Mouse (Mus musculus) hindbrain, embryonic 15.5 days (tissue): Measurements from ENCODE around the gene Zc3h12d. TPM values are rescaled to one million over a fixed set of nuclear protein-coding genes. Genes with fewer than 3 reads are reported as not detected.
A peak's percentile ranks its signal among the peaks of the same experiment; 100 is the strongest.

ENCODE experiments used
- ATAC-seq: fragments of 200-750 bp; cut with Nextera tagmentation; 2 replicates; pipeline ENCODE4 v1.8.0; 2017; ENCODE audit warnings: low read depth, moderate number of reproducible peaks, moderate TSS enrichment; ENCODE audit not compliant: low FRiP score
- H3K27ac ChIP-seq: fragments of 300-500 bp; sonication (generic); replicated peaks from 2 replicates; pipeline ENCODE4 v1.5.1; 2015; ENCODE audit warnings: mild to moderate bottlenecking, inconsistent platforms
- H3K27me3 ChIP-seq: fragments of 300-500 bp; sonication (generic); 2 replicates; pipeline ENCODE4 v1.6.1; 2015; ENCODE audit warnings: control low read depth, inconsistent platforms
- H3K36me3 ChIP-seq: fragments of 300-500 bp; sonication (generic); 2 replicates; pipeline ENCODE4 v1.6.1; 2015; ENCODE audit warnings: control low read depth, inconsistent platforms
- H3K4me1 ChIP-seq: fragments of 300-500 bp; sonication (generic); replicated peaks from 2 replicates; pipeline ENCODE4 v1.6.1; 2015; ENCODE audit warnings: control low read depth, inconsistent platforms
- H3K4me2 ChIP-seq: fragments of 300-500 bp; sonication (generic); 2 replicates; pipeline ENCODE4 v1.6.1; 2015; ENCODE audit warnings: moderate library complexity, mild to moderate bottlenecking, inconsistent platforms
- H3K4me3 ChIP-seq: fragments of 300-500 bp; sonication (generic); 2 replicates; pipeline ENCODE4 v1.5.1; 2015; ENCODE audit warnings: mild to moderate bottlenecking, inconsistent platforms
- H3K9ac ChIP-seq: fragments of 300-500 bp; sonication (generic); 2 replicates; pipeline ENCODE4 v1.6.1; 2015; ENCODE audit warnings: inconsistent platforms
- H3K9me3 ChIP-seq: fragments of 300-500 bp; sonication (generic); 2 replicates; pipeline ENCODE4 v1.6.1; 2016; ENCODE audit warnings: control low read depth, inconsistent platforms
- WGBS: fragments of 180-500 bp; shearing (Covaris S2); methylation state at CpG from one replicate; pipeline ENCODE4 v1.1.7; 2015; 5-methylcytosine and 5-hydroxymethylcytosine counted together
- polyA plus RNA-seq: library from polyadenylated mRNA; unstranded; fragments of >200 nt; fragmentation: Nextera tagmentation; extraction: Ambion mirVana; gene quantifications from 2 replicates; pipeline ENCODE4 v1.2.1, GENCODE M21; 2015

Zc3h12d gene
- polyA plus RNA-seq = 0.21 and 0.22 TPM in 2 replicates

GRCm38 (mm10) chr10:7832171-7832676 is at the start of gene Zc3h12d:
Gene Zc3h12d, plus strand, starts transcription at chr10:7832470.
- Histone ChIP-seq H3K9ac (no peak within 1 kb of the TSS), H3K27ac (no peak within 1 kb of the TSS), H3K4me3 (no peak within 1 kb of the TSS), H3K27me3 (no peaks in the 10 kb centered on the region), H3K4me1 (peaks cover 4% of the 10 kb centered on the region; the same call in 1 of the 2 replicates), H3K4me2 (peak within 1 kb of the TSS; percentile 32), H3K36me3 (no peaks in the 10 kb centered on the region), H3K9me3 (no peaks in the 10 kb centered on the region)
- ATAC-seq = no peak
- WGBS = 7% methylated on average over 15 of the region's 15 CpGs

- Histone ChIP-seq H3K36me3 (0 out of 2 replicates have a peak, but pooled peaks cover 7% of the 10 kb centered on the region), H3K9me3 (no peaks in the 10 kb centered on the region), H3K4me2 (no peak overlapping the region), H3K9ac (no peak overlapping the region), H3K27ac (no peak overlapping the region), H3K27me3 (no peaks in the 10 kb centered on the region), H3K4me1 (peaks cover 11% of the 10 kb centered on the region), H3K4me3 (no peak overlapping the region)
- 48% methylated on average over 2 of the region's 2 CpGs for WGBS
- no peak for ATAC-seq
Measured at GRCm38 (mm10) chr10:7787319-7787718, 45.0 kb upstream of the Zc3h12d start.

GRCm38 (mm10) chr10:7792254-7792750 is 40.0 kb upstream of the Zc3h12d start:
- under 1% methylated on average over 10 of the region's 10 CpGs for WGBS
- peak overlapping the region; percentile 70 for H3K4me3 ChIP-seq
- ATAC-seq = peak; percentile 70

GRCm38 (mm10) chr10:7792751-7793385 is 39.4 kb upstream of the Zc3h12d start, which contains the start of the genes Ginm1 and Ppil4:
Gene Ginm1, minus strand, starts transcription at chr10:7792824.
Gene Ppil4, plus strand, starts transcription at chr10:7792891.
- no peaks in the 10 kb centered on the region for H3K27me3 ChIP-seq
- peaks cover 28% of the 10 kb centered on the region for H3K4me1 ChIP-seq
- peak within 1 kb of the TSS; percentile 70 for H3K4me3 ChIP-seq
- H3K4me2 ChIP-seq = peak within 1 kb of the TSS; percentile 85
- H3K9me3 ChIP-seq = no peaks in the 10 kb centered on the region
- peak within 1 kb of the TSS; percentile 81 for H3K27ac ChIP-seq
- peaks cover 23% of the 10 kb centered on the region for H3K36me3 ChIP-seq
- H3K9ac ChIP-seq = peak within 1 kb of the TSS; percentile 83
- under 1% methylated on average over 52 of the region's 52 CpGs for WGBS
- ATAC-seq = peak; percentile 95

More at GRCm38 (mm10) chr10:7792254-7792750, 40.0 kb upstream of the Zc3h12d start:
- H3K27ac ChIP-seq = peak overlapping the region; percentile 81
- H3K36me3 ChIP-seq = peaks cover 18% of the 10 kb centered on the region
- no peaks in the 10 kb centered on the region for H3K9me3 ChIP-seq
- H3K9ac ChIP-seq = peak overlapping the region; percentile 83
- no peaks in the 10 kb centered on the region for H3K27me3 ChIP-seq
- peak overlapping the region; percentile 85 for H3K4me2 ChIP-seq
- peaks cover 28% of the 10 kb centered on the region for H3K4me1 ChIP-seq

- H3K36me3 ChIP-seq = peaks cover 78% of the 10 kb centered on the region
Measured at GRCm38 (mm10) chr10:7801258-7801657, 31.0 kb upstream of the Zc3h12d start.

GRCm38 (mm10) chr10:7802519-7803140 is 29.6 kb upstream of the Zc3h12d start:
- ATAC-seq = no peak
- no peaks in the 10 kb centered on the region for H3K4me1 ChIP-seq
- no peaks in the 10 kb centered on the region for H3K27me3 ChIP-seq
- no peak overlapping the region for H3K4me2 ChIP-seq
- no peak overlapping the region for H3K9ac ChIP-seq
- WGBS = 93% methylated on average over 2 of the region's 2 CpGs
- peaks cover 71% of the 10 kb centered on the region for H3K36me3 ChIP-seq
- H3K4me3 ChIP-seq = no peak overlapping the region
- no peaks in the 10 kb centered on the region for H3K9me3 ChIP-seq
- H3K27ac ChIP-seq = no peak overlapping the region

More at GRCm38 (mm10) chr10:7801258-7801657, 31.0 kb upstream of the Zc3h12d start:
- Histone ChIP-seq H3K9me3 (no peaks in the 10 kb centered on the region), H3K9ac (no peak overlapping the region), H3K4me2 (no peak overlapping the region), H3K4me3 (no peak overlapping the region), H3K27ac (no peak overlapping the region), H3K4me1 (no peaks in the 10 kb centered on the region), H3K27me3 (no peaks in the 10 kb centered on the region)
- no peak for ATAC-seq
- 96% methylated on average over 3 of the region's 3 CpGs for WGBS

- H3K36me3 ChIP-seq = peaks cover 50% of the 10 kb centered on the region
Measured at GRCm38 (mm10) chr10:7809937-7810336, 22.3 kb upstream of the Zc3h12d start.

GRCm38 (mm10) chr10:7816476-7816875 is 15.8 kb upstream of the Zc3h12d start:
- Histone ChIP-seq H3K9me3 (no peaks in the 10 kb centered on the region), H3K4me2 (no peak overlapping the region), H3K4me3 (no peak overlapping the region), H3K27ac (no peak overlapping the region), H3K27me3 (no peaks in the 10 kb centered on the region), H3K9ac (no peak overlapping the region), H3K36me3 (peaks cover 36% of the 10 kb centered on the region), H3K4me1 (no peaks in the 10 kb centered on the region)
- no peak for ATAC-seq
- 84% methylated on average over 2 of the region's 2 CpGs for WGBS

More at GRCm38 (mm10) chr10:7809937-7810336, 22.3 kb upstream of the Zc3h12d start:
- 0 out of 2 replicates have a peak, but pooled peaks have one; percentile 48 for ATAC-seq
- Histone ChIP-seq H3K9me3 (no peaks in the 10 kb centered on the region), H3K9ac (no peak overlapping the region), H3K4me1 (no peaks in the 10 kb centered on the region), H3K4me3 (no peak overlapping the region), H3K4me2 (no peak overlapping the region), H3K27me3 (no peaks in the 10 kb centered on the region), H3K27ac (no peak overlapping the region)
- 35% methylated on average over 2 of the region's 2 CpGs for WGBS

GRCm38 (mm10) chr10:7818676-7819075 is 13.6 kb upstream of the Zc3h12d start:
- Histone ChIP-seq H3K4me3 (no peak overlapping the region), H3K9me3 (no peaks in the 10 kb centered on the region), H3K27me3 (no peaks in the 10 kb centered on the region), H3K27ac (no peak overlapping the region), H3K36me3 (peaks cover 40% of the 10 kb centered on the region), H3K4me2 (no peak overlapping the region), H3K4me1 (no peaks in the 10 kb centered on the region), H3K9ac (no peak overlapping the region)
- no peak for ATAC-seq
- 92% methylated on average over 4 of the region's 4 CpGs for WGBS

- ATAC-seq = no peak
- Histone ChIP-seq H3K27ac (no peak overlapping the region), H3K4me2 (no peak overlapping the region), H3K9ac (no peak overlapping the region), H3K36me3 (peaks cover 39% of the 10 kb centered on the region), H3K4me1 (no peaks in the 10 kb centered on the region), H3K4me3 (no peak overlapping the region), H3K9me3 (no peaks in the 10 kb centered on the region), H3K27me3 (no peaks in the 10 kb centered on the region)
- WGBS = 96% methylated on average over 4 of the region's 4 CpGs
Measured at GRCm38 (mm10) chr10:7819156-7819555, 13.1 kb upstream of the Zc3h12d start.

- H3K27me3 ChIP-seq = no peaks in the 10 kb centered on the region
- no peaks in the 10 kb centered on the region for H3K9me3 ChIP-seq
- no peak overlapping the region for H3K27ac ChIP-seq
- 95% methylated on average over 4 of the region's 4 CpGs for WGBS
- no peak overlapping the region for H3K4me2 ChIP-seq
- no peaks in the 10 kb centered on the region for H3K4me1 ChIP-seq
- H3K9ac ChIP-seq = no peak overlapping the region
- H3K4me3 ChIP-seq = no peak overlapping the region
- H3K36me3 ChIP-seq = peaks cover 35% of the 10 kb centered on the region
- no peak for ATAC-seq
Measured at GRCm38 (mm10) chr10:7819603-7820002, 12.7 kb upstream of the Zc3h12d start.

GRCm38 (mm10) chr10:7820171-7820570 is 12.1 kb upstream of the Zc3h12d start:
- no peaks in the 10 kb centered on the region for H3K4me1 ChIP-seq
- H3K9me3 ChIP-seq = no peaks in the 10 kb centered on the region
- ATAC-seq = no peak
- peaks cover 34% of the 10 kb centered on the region for H3K36me3 ChIP-seq
- WGBS = 89% methylated on average over 5 of the region's 5 CpGs
- H3K4me2 ChIP-seq = no peak overlapping the region
- H3K27me3 ChIP-seq = no peaks in the 10 kb centered on the region
- H3K9ac ChIP-seq = no peak overlapping the region
- H3K27ac ChIP-seq = no peak overlapping the region
- no peak overlapping the region for H3K4me3 ChIP-seq
